Mouse (Mus musculus): ENCODE results near the gene Hook2. TPM values are rescaled to one million over a fixed set of nuclear protein-coding genes. Genes with fewer than 3 reads are reported as not detected.
A peak's percentile ranks its signal among the peaks of the same experiment; 100 is the strongest.

The Hook2 gene
- polyA plus RNA-seq, 1 experiment from 2014 or later = 5.0 TPM

GRCm38 (mm10) chr8:85026670-85027515, 36.5 kb downstream of the Hook2 start, which contains the start of gene Trir:
Trir (plus strand) TSS chr8:85026823.
- under 1% methylated on average over 74 of the region's 75 CpGs for WGBS
- peaks cover 11 to 33% of the 10 kb centered on the region in 2 experiments for H3K4me1 ChIP-seq (ENCODE audit: control insufficient read depth in 2 of 2, insufficient read depth in 2 of 2, low read length in 2 of 2)
- peak; percentile 81 for ATAC-seq (ENCODE audit: insufficient number of reproducible peaks, insufficient read depth, low FRiP score, low read depth)
- H3K9ac ChIP-seq (ENCODE audit: low read length) = peak within 1 kb of the TSS; percentile 98
- H3K36me3 ChIP-seq (ENCODE audit: control insufficient read depth, insufficient read depth, low read length) = peaks cover 52% of the 10 kb centered on the region
- peak within 1 kb of the TSS; percentile 72 to 89 for H3K27ac ChIP-seq (replicated peaks in 1 of 2; ENCODE audit: control insufficient read depth in 1 of 2, insufficient read depth in 1 of 2, low read depth in 2 of 2, low read length in 2 of 2)
- H3K27me3 ChIP-seq (ENCODE audit: control insufficient read depth, insufficient read depth, low read length) = no peaks in the 10 kb centered on the region
- peak within 1 kb of the TSS; percentile 96 to 97 for H3K4me3 ChIP-seq (ENCODE audit: control insufficient read depth in 1 of 2, insufficient read depth in 1 of 2, low read depth in 1 of 2, low read length in 2 of 2)
- H3K9me3 ChIP-seq (ENCODE audit: control insufficient read depth, low read length) = no peaks in the 10 kb centered on the region
- peak within 1 kb of the TSS; percentile 94 for H3K4me2 ChIP-seq (ENCODE audit: low read length)

GRCm38 (mm10) chr8:85027516-85027855, 37.1 kb downstream of the Hook2 start:
- peak overlapping the region; percentile 96 to 97 for H3K4me3 ChIP-seq (ENCODE audit: control insufficient read depth in 1 of 2, insufficient read depth in 1 of 2, low read depth in 1 of 2, low read length in 2 of 2)
- H3K36me3 ChIP-seq (ENCODE audit: control insufficient read depth, insufficient read depth, low read length) = peaks cover 52% of the 10 kb centered on the region
- peak overlapping the region; percentile 94 for H3K4me2 ChIP-seq (ENCODE audit: low read length)
- ATAC-seq (ENCODE audit: insufficient number of reproducible peaks, insufficient read depth, low FRiP score, low read depth) = no peak
- peaks cover 11 to 33% of the 10 kb centered on the region in 2 experiments for H3K4me1 ChIP-seq (ENCODE audit: control insufficient read depth in 2 of 2, insufficient read depth in 2 of 2, low read length in 2 of 2)
- peak overlapping the region; percentile 98 for H3K9ac ChIP-seq (ENCODE audit: low read length)
- WGBS = under 1% methylated on average over 13 of the region's 13 CpGs
- peak overlapping the region; percentile 48 to 72; a peak in 3 of 4 replicates for H3K27ac ChIP-seq (replicated peaks in 1 of 2; ENCODE audit: control insufficient read depth in 1 of 2, insufficient read depth in 1 of 2, low read depth in 2 of 2, low read length in 2 of 2)
- no peaks in the 10 kb centered on the region for H3K9me3 ChIP-seq (ENCODE audit: control insufficient read depth, low read length)
- no peaks in the 10 kb centered on the region for H3K27me3 ChIP-seq (ENCODE audit: control insufficient read depth, insufficient read depth, low read length)

- 23% methylated on average over 2 of the region's 2 CpGs for WGBS
- H3K9ac ChIP-seq (ENCODE audit: low read length) = peak overlapping the region; percentile 98
- H3K36me3 ChIP-seq (ENCODE audit: control insufficient read depth, insufficient read depth, low read length) = peaks cover 52% of the 10 kb centered on the region
- peaks cover 11 to 33% of the 10 kb centered on the region in 2 experiments for H3K4me1 ChIP-seq (ENCODE audit: control insufficient read depth in 2 of 2, insufficient read depth in 2 of 2, low read length in 2 of 2)
- peak overlapping the region; percentile 6 to 97; a peak in 3 of 4 replicates for H3K4me3 ChIP-seq (ENCODE audit: control insufficient read depth in 1 of 2, insufficient read depth in 1 of 2, low read depth in 1 of 2, low read length in 2 of 2)
- peak overlapping the region; percentile 94 for H3K4me2 ChIP-seq (ENCODE audit: low read length)
- no peaks in the 10 kb centered on the region for H3K27me3 ChIP-seq (ENCODE audit: control insufficient read depth, insufficient read depth, low read length)
- no peaks in the 10 kb centered on the region for H3K9me3 ChIP-seq (ENCODE audit: control insufficient read depth, low read length)
- no peak for ATAC-seq (ENCODE audit: insufficient number of reproducible peaks, insufficient read depth, low FRiP score, low read depth)
- no peak overlapping the region for H3K27ac ChIP-seq (replicated peaks in 1 of 2; ENCODE audit: control insufficient read depth in 1 of 2, insufficient read depth in 1 of 2, low read depth in 2 of 2, low read length in 2 of 2)
These were observed 37.5 kb downstream of the Hook2 start for GRCm38 (mm10) chr8:85027922-85028321.

GRCm38 (mm10) chr8:85029271-85029670, 38.9 kb downstream of the Hook2 start:
- Histone ChIP-seq H3K4me3 (ENCODE audit: control insufficient read depth in 1 of 2, insufficient read depth in 1 of 2, low read depth in 1 of 2, low read length in 2 of 2) (no peak overlapping the region), H3K4me2 (ENCODE audit: low read length) (peak overlapping the region; percentile 94; the same call in 1 of the 2 replicates), H3K27ac (replicated peaks in 1 of 2; ENCODE audit: control insufficient read depth in 1 of 2, insufficient read depth in 1 of 2, low read depth in 2 of 2, low read length in 2 of 2) (no peak overlapping the region), H3K36me3 (ENCODE audit: control insufficient read depth, insufficient read depth, low read length) (peaks cover 53% of the 10 kb centered on the region), H3K27me3 (ENCODE audit: control insufficient read depth, insufficient read depth, low read length) (no peaks in the 10 kb centered on the region), H3K4me1 (ENCODE audit: control insufficient read depth in 2 of 2, insufficient read depth in 2 of 2, low read length in 2 of 2) (peaks cover 11 to 29% of the 10 kb centered on the region in 2 experiments), H3K9ac (ENCODE audit: low read length) (peak overlapping the region; percentile 98; the same call in 1 of the 2 replicates), H3K9me3 (ENCODE audit: control insufficient read depth, low read length) (no peaks in the 10 kb centered on the region)
- ATAC-seq (ENCODE audit: insufficient number of reproducible peaks, insufficient read depth, low FRiP score, low read depth) = no peak
- 85% methylated on average over 14 of the region's 14 CpGs for whole genome bisulfite sequencing

- WGBS = 75% methylated on average over 4 of the region's 4 CpGs
- Histone ChIP-seq H3K9ac (ENCODE audit: low read length) (no peak overlapping the region), H3K4me1 (ENCODE audit: control insufficient read depth in 2 of 2, insufficient read depth in 2 of 2, low read length in 2 of 2) (peaks cover 4 to 27% of the 10 kb centered on the region in 2 experiments), H3K36me3 (ENCODE audit: control insufficient read depth, insufficient read depth, low read length) (peaks cover 53% of the 10 kb centered on the region), H3K9me3 (ENCODE audit: control insufficient read depth, low read length) (no peaks in the 10 kb centered on the region), H3K27me3 (ENCODE audit: control insufficient read depth, insufficient read depth, low read length) (no peaks in the 10 kb centered on the region), H3K4me2 (ENCODE audit: low read length) (no peak overlapping the region), H3K27ac (replicated peaks in 1 of 2; ENCODE audit: control insufficient read depth in 1 of 2, insufficient read depth in 1 of 2, low read depth in 2 of 2, low read length in 2 of 2) (no peak overlapping the region), H3K4me3 (ENCODE audit: control insufficient read depth in 1 of 2, insufficient read depth in 1 of 2, low read depth in 1 of 2, low read length in 2 of 2) (no peak overlapping the region)
- ATAC-seq (ENCODE audit: insufficient number of reproducible peaks, insufficient read depth, low FRiP score, low read depth) = no peak
These were observed 42.4 kb downstream of the Hook2 start for GRCm38 (mm10) chr8:85032622-85033311.

- Histone ChIP-seq H3K27ac (replicated peaks in 1 of 2; ENCODE audit: control insufficient read depth in 1 of 2, insufficient read depth in 1 of 2, low read depth in 2 of 2, low read length in 2 of 2) (no peak overlapping the region), H3K4me1 (ENCODE audit: control insufficient read depth in 2 of 2, insufficient read depth in 2 of 2, low read length in 2 of 2) (peaks cover 0 to 22% of the 10 kb centered on the region in 2 experiments; a peak in 3 of 4 replicates), H3K9ac (ENCODE audit: low read length) (no peak overlapping the region), H3K9me3 (ENCODE audit: control insufficient read depth, low read length) (no peaks in the 10 kb centered on the region), H3K27me3 (ENCODE audit: control insufficient read depth, insufficient read depth, low read length) (no peaks in the 10 kb centered on the region), H3K4me2 (ENCODE audit: low read length) (no peak overlapping the region), H3K36me3 (ENCODE audit: control insufficient read depth, insufficient read depth, low read length) (peaks cover 50% of the 10 kb centered on the region), H3K4me3 (ENCODE audit: control insufficient read depth in 1 of 2, insufficient read depth in 1 of 2, low read depth in 1 of 2, low read length in 2 of 2) (no peak overlapping the region)
- WGBS = 61% methylated on average over 1 of the region's 1 CpGs
- no peak for ATAC-seq (ENCODE audit: insufficient number of reproducible peaks, insufficient read depth, low FRiP score, low read depth)
These were observed 43.5 kb downstream of the Hook2 start for GRCm38 (mm10) chr8:85033867-85034266.

GRCm38 (mm10) chr8:85034764-85035163, 44.4 kb downstream of the Hook2 start:
- Histone ChIP-seq H3K27me3 (ENCODE audit: control insufficient read depth, insufficient read depth, low read length) (no peaks in the 10 kb centered on the region), H3K4me1 (ENCODE audit: control insufficient read depth in 2 of 2, insufficient read depth in 2 of 2, low read length in 2 of 2) (peaks cover 0 to 21% of the 10 kb centered on the region in 2 experiments; a peak in 3 of 4 replicates), H3K9me3 (ENCODE audit: control insufficient read depth, low read length) (no peaks in the 10 kb centered on the region), H3K27ac (replicated peaks in 1 of 2; ENCODE audit: control insufficient read depth in 1 of 2, insufficient read depth in 1 of 2, low read depth in 2 of 2, low read length in 2 of 2) (peak overlapping the region; percentile 6 to 99; a peak in 1 of 4 replicates), H3K9ac (ENCODE audit: low read length) (peak overlapping the region; percentile 92), H3K4me3 (ENCODE audit: control insufficient read depth in 1 of 2, insufficient read depth in 1 of 2, low read depth in 1 of 2, low read length in 2 of 2) (peak overlapping the region; percentile 33 to 84), H3K36me3 (ENCODE audit: control insufficient read depth, insufficient read depth, low read length) (peaks cover 43% of the 10 kb centered on the region), H3K4me2 (ENCODE audit: low read length) (peak overlapping the region; percentile 82)
- no peak for ATAC-seq (ENCODE audit: insufficient number of reproducible peaks, insufficient read depth, low FRiP score, low read depth)
- WGBS = 4% methylated on average over 13 of the region's 13 CpGs

Data from heart, embryonic 14.5 days (tissue).